Mouse (Mus musculus) limb, embryonic 14.5 days (tissue): ENCODE results near the gene Shc4. TPM values are rescaled to one million over a fixed set of nuclear protein-coding genes. Genes with fewer than 3 reads are reported as not detected.

Experiments used
- ATAC-seq: fragments of 200-750 bp; cut with Nextera tagmentation; 2 replicates; pipeline ENCODE4 v1.8.0; 2017; ENCODE audit warnings: low read depth, moderate number of reproducible peaks, moderate TSS enrichment; ENCODE audit not compliant: low FRiP score
- DNase-seq: peaks from one replicate; pipeline ENCODE4 v3.0.0-alpha.2; 2015; ENCODE audit warnings: low spot score
- H3K27ac ChIP-seq: fragments of 300-500 bp; sonication (generic); replicated peaks from 2 replicates; pipeline ENCODE4 v1.5.1; 2014; ENCODE audit warnings: low read depth, mild to moderate bottlenecking, low read length, moderate library complexity, mixed read lengths
- H3K27me3 ChIP-seq: fragments of 300-500 bp; sonication (generic); 2 replicates; pipeline ENCODE4 v1.6.1; 2014; ENCODE audit warnings: low read length, mixed read lengths; ENCODE audit not compliant: control insufficient read depth, insufficient read depth
- H3K36me3 ChIP-seq: fragments of 300-500 bp; sonication (generic); 2 replicates; pipeline ENCODE4 v1.6.1; 2014; ENCODE audit warnings: mild to moderate bottlenecking, low read length, moderate library complexity, mixed read lengths; ENCODE audit not compliant: control insufficient read depth, insufficient read depth
- H3K4me1 ChIP-seq: fragments of 300-500 bp; sonication (generic); 2 replicates; pipeline ENCODE4 v1.6.1; 2014; ENCODE audit warnings: antibody characterized with exemption, low read length, mixed read lengths; ENCODE audit not compliant: control insufficient read depth, insufficient read depth
- H3K4me2 ChIP-seq: fragments of 300-500 bp; sonication (generic); replicated peaks from 2 replicates; pipeline ENCODE4 v1.6.1; 2014; ENCODE audit warnings: low read depth, mild to moderate bottlenecking, low read length, moderate library complexity; ENCODE audit not compliant: severe bottlenecking
- H3K4me3 ChIP-seq: fragments of 300-500 bp; sonication (generic); replicated peaks from 2 replicates; pipeline ENCODE4 v1.5.1; 2014; ENCODE audit warnings: low read length
- H3K9ac ChIP-seq: fragments of 300-500 bp; sonication (generic); 2 replicates; pipeline ENCODE4 v1.6.1; 2014; ENCODE audit warnings: mild to moderate bottlenecking, low read depth, low read length, moderate library complexity; ENCODE audit not compliant: severe bottlenecking
- H3K9me3 ChIP-seq: fragments of 300-500 bp; sonication (generic); 2 replicates; pipeline ENCODE4 v1.6.1; 2016; ENCODE audit warnings: low read length; ENCODE audit not compliant: control insufficient read depth
- POLR2A ChIP-seq: fragments of 200-500 bp; IDR thresholded peaks from 2 replicates; pipeline ENCODE4 v1.8.0; 2012; ENCODE audit warnings: inconsistent platforms, mild to moderate bottlenecking, moderate library complexity, borderline replicate concordance; ENCODE audit not compliant: insufficient read depth, insufficient read length; ENCODE audit errors: extremely low read depth
- whole genome bisulfite sequencing: fragments of 180-500 bp; shearing (Covaris S2); extraction: QIAGEN DNeasy Blood & Tissue Kit; methylation state at CpG from one replicate; pipeline ENCODE4 v1.1.7; 2014; 5-methylcytosine and 5-hydroxymethylcytosine counted together
- polyA plus RNA-seq, 2 experiments: library from polyadenylated mRNA; depleted of rRNA in 1 of 2; stranded (reverse) in 1 of 2; unstranded in 1 of 2; fragments of >200 nt; fragmentation: Nextera tagmentation in 1 of 2; extraction: Ambion mirVana in 1 of 2; gene quantifications; 2 replicates each; pipeline versions ENCODE4 v1.2.1 to v1.2.3; 2012 to 2014

The Shc4 gene
- polyA plus RNA-seq, 2 experiments, result 0.74 to 1.3 TPM

- H3K9ac ChIP-seq, result no peak overlapping the region
Measured at GRCm38 (mm10) chr2:125606220-125606845, 117.6 kb downstream of the Shc4 start.

GRCm38 (mm10) chr2:125604646-125605045, 119.3 kb downstream of the Shc4 start:
- WGBS, result 69% methylated on average over 7 of the region's 7 CpGs
- Histone ChIP-seq H3K4me3 (no peak overlapping the region), H3K27ac (no peak overlapping the region), H3K9me3 (no peaks in the 10 kb centered on the region), H3K4me2 (no peak overlapping the region), H3K4me1 (peaks cover 5% of the 10 kb centered on the region; the same call in 1 of the 2 replicates), H3K9ac (no peak overlapping the region), H3K27me3 (no peaks in the 10 kb centered on the region), H3K36me3 (peaks cover 41% of the 10 kb centered on the region)
- no peak for TF ChIP-seq POLR2A
- no peak for ATAC-seq
- DNase-seq, result peak; percentile 75

More at GRCm38 (mm10) chr2:125606220-125606845, 117.6 kb downstream of the Shc4 start:
- H3K4me2 ChIP-seq, result no peak overlapping the region
- H3K36me3 ChIP-seq, result peaks cover 32% of the 10 kb centered on the region
- H3K4me3 ChIP-seq, result no peak overlapping the region
- 81% methylated on average over 17 of the region's 17 CpGs for WGBS
- H3K9me3 ChIP-seq, result no peaks in the 10 kb centered on the region
- H3K4me1 ChIP-seq, result peaks cover 5% of the 10 kb centered on the region; the same call in 1 of the 2 replicates
- H3K27ac ChIP-seq, result no peak overlapping the region
- TF ChIP-seq POLR2A, result no peak
- no peak for DNase-seq
- no peaks in the 10 kb centered on the region for H3K27me3 ChIP-seq
- ATAC-seq, result no peak

- ATAC-seq, result peak; percentile 62
- H3K9me3 ChIP-seq, result no peaks in the 10 kb centered on the region
- DNase-seq, result peak; percentile 11
- TF ChIP-seq POLR2A, result no peak
- 38% methylated on average over 3 of the region's 3 CpGs for WGBS
- no peak overlapping the region for H3K4me2 ChIP-seq
- no peak overlapping the region for H3K9ac ChIP-seq
- no peak overlapping the region for H3K27ac ChIP-seq
- H3K36me3 ChIP-seq, result peaks cover 44% of the 10 kb centered on the region
- H3K4me3 ChIP-seq, result no peak overlapping the region
- no peaks in the 10 kb centered on the region for H3K27me3 ChIP-seq
- peaks cover 5% of the 10 kb centered on the region; the same call in 1 of the 2 replicates for H3K4me1 ChIP-seq
Measured at GRCm38 (mm10) chr2:125602970-125603369, 121.0 kb downstream of the Shc4 start.

GRCm38 (mm10) chr2:125598958-125599357, 125.0 kb downstream of the Shc4 start:
- DNase-seq (no peak), ATAC-seq (no peak)
- H3K9ac ChIP-seq, result no peak overlapping the region
- TF ChIP-seq POLR2A, result no peak
- H3K27ac ChIP-seq, result no peak overlapping the region
- 76% methylated on average over 4 of the region's 4 CpGs for WGBS
- peaks cover 47% of the 10 kb centered on the region for H3K36me3 ChIP-seq
- no peak overlapping the region for H3K4me3 ChIP-seq
- no peaks in the 10 kb centered on the region for H3K9me3 ChIP-seq
- H3K4me2 ChIP-seq, result no peak overlapping the region
- no peaks in the 10 kb centered on the region for H3K27me3 ChIP-seq
- H3K4me1 ChIP-seq, result peaks cover 5% of the 10 kb centered on the region; the same call in 1 of the 2 replicates

GRCm38 (mm10) chr2:125598251-125598650, 125.7 kb downstream of the Shc4 start:
- peaks cover 47% of the 10 kb centered on the region for H3K36me3 ChIP-seq
- H3K9ac ChIP-seq, result no peak overlapping the region
- ATAC-seq, result no peak
- TF ChIP-seq POLR2A, result no peak
- H3K27me3 ChIP-seq, result no peaks in the 10 kb centered on the region
- H3K27ac ChIP-seq, result no peak overlapping the region
- no peaks in the 10 kb centered on the region for H3K9me3 ChIP-seq
- no peak overlapping the region for H3K4me3 ChIP-seq
- peaks cover 3% of the 10 kb centered on the region; the same call in 1 of the 2 replicates for H3K4me1 ChIP-seq
- no peak overlapping the region for H3K4me2 ChIP-seq
- no peak for DNase-seq
- WGBS, result 64% methylated on average over 6 of the region's 6 CpGs
